Mouse (Mus musculus) liver, embryonic 11.5 days (tissue): ENCODE measurements around the gene Klhdc7b. TPM values are rescaled to one million over a fixed set of nuclear protein-coding genes. Genes with fewer than 3 reads are reported as not detected.
A peak's percentile ranks its signal among the peaks of the same experiment; 100 is the strongest.

Experiments
- ATAC-seq: fragments of 200-750 bp; cut with Nextera tagmentation; replicated peaks from 2 replicates; pipeline ENCODE4 v1.8.0; 2017; ENCODE audit warnings: moderate number of reproducible peaks, mild to moderate bottlenecking, moderate TSS enrichment, moderate library complexity; ENCODE audit not compliant: low FRiP score
- DNase-seq: peaks from one replicate; pipeline ENCODE4 v3.0.0-alpha.2; 2017; ENCODE audit warnings: low spot score
- H3K27ac ChIP-seq: fragments of 300-500 bp; sonication (generic); 2 replicates; pipeline ENCODE4 v1.5.1; 2014; ENCODE audit warnings: mild to moderate bottlenecking, low read depth, low read length, control low read depth
- H3K27me3 ChIP-seq: fragments of 300-500 bp; sonication (generic); replicated peaks from 2 replicates; pipeline ENCODE4 v1.6.1; 2014; ENCODE audit warnings: low read length, mixed read lengths; ENCODE audit not compliant: control insufficient read depth, insufficient read depth
- H3K36me3 ChIP-seq: fragments of 300-500 bp; sonication (generic); 2 replicates; pipeline ENCODE4 v1.6.1; 2014; ENCODE audit warnings: mild to moderate bottlenecking, low read length, moderate library complexity, mixed read lengths; ENCODE audit not compliant: control insufficient read depth, insufficient read depth
- H3K4me1 ChIP-seq: fragments of 300-500 bp; sonication (generic); replicated peaks from 2 replicates; pipeline ENCODE4 v1.6.1; 2014; ENCODE audit warnings: low read length, mixed read lengths; ENCODE audit not compliant: control insufficient read depth, insufficient read depth
- H3K4me2 ChIP-seq: fragments of 300-500 bp; sonication (generic); 2 replicates; pipeline ENCODE4 v1.6.1; 2014; ENCODE audit warnings: mild to moderate bottlenecking, control low read depth, moderate library complexity
- H3K4me3 ChIP-seq: fragments of 300-500 bp; sonication (generic); 2 replicates; pipeline ENCODE4 v1.5.1; 2014; ENCODE audit warnings: low read depth, low read length, control low read depth
- H3K9ac ChIP-seq: fragments of 300-500 bp; sonication (generic); 2 replicates; pipeline ENCODE4 v1.6.1; 2014; ENCODE audit warnings: low read depth, low read length, control low read depth
- H3K9me3 ChIP-seq: fragments of 300-500 bp; sonication (generic); 2 replicates; pipeline ENCODE4 v1.6.1; 2016; ENCODE audit warnings: low read length, inconsistent platforms, mixed read lengths; ENCODE audit not compliant: control insufficient read depth
- WGBS: fragments of 180-500 bp; shearing (Covaris S2); extraction: QIAGEN DNeasy Blood & Tissue Kit; methylation state at CpG from one replicate; pipeline ENCODE4 v1.1.7; 2014; 5-methylcytosine and 5-hydroxymethylcytosine counted together
- polyA plus RNA-seq: library from polyadenylated mRNA; unstranded; fragments of >200 nt; fragmentation: Nextera tagmentation; extraction: Ambion mirVana; gene quantifications from 2 replicates; pipeline ENCODE4 v1.2.1, GENCODE M21; 2014

Klhdc7b gene
- polyA plus RNA-seq, 1 experiment from 2014 or later: not detected

DNA sequence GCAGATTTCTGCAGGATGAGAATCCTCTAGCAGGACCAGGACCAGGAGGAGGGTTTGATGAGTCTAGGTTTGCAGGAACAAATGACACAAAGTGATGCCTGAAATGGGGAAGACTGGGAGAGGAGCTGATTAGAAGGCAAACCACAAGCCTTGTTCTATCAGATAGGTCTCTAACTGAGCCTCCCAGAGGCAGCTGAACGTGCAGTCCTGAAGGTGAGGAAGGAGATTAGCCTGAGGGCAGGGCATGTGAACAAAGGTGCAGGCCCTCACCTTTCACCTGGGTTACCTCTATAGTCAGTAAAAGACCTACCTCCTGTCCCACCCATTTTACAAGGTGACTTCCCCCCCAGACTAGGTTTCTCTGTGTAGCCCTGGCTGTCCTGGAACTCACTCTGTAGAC, 15.0 kb downstream of the Klhdc7b start:
- Histone ChIP-seq H3K4me2 (no peak overlapping the region), H3K9ac (no peak overlapping the region), H3K27ac (no peak overlapping the region), H3K36me3 (no peaks in the 10 kb centered on the region), H3K4me1 (no peaks in the 10 kb centered on the region), H3K9me3 (no peaks in the 10 kb centered on the region), H3K4me3 (no peak overlapping the region), H3K27me3 (no peaks in the 10 kb centered on the region)
- DNase-seq (no peak), ATAC-seq (no peak)
- WGBS: 35% methylated on average over 1 of the region's 1 CpGs

- Histone ChIP-seq H3K9ac (no peak overlapping the region), H3K27ac (no peak overlapping the region), H3K9me3 (no peaks in the 10 kb centered on the region), H3K4me1 (no peaks in the 10 kb centered on the region), H3K4me2 (no peak overlapping the region), H3K4me3 (no peak overlapping the region), H3K27me3 (no peaks in the 10 kb centered on the region), H3K36me3 (no peaks in the 10 kb centered on the region)
- ATAC-seq (no peak), DNase-seq (no peak)
- 86% methylated on average over 1 of the region's 1 CpGs for WGBS
Observed at GRCm38 (mm10) chr15:89402471-89402870, 17.8 kb downstream of the Klhdc7b start.

- Histone ChIP-seq H3K27me3 (no peaks in the 10 kb centered on the region), H3K4me1 (no peaks in the 10 kb centered on the region), H3K4me2 (no peak overlapping the region), H3K27ac (no peak overlapping the region), H3K36me3 (no peaks in the 10 kb centered on the region), H3K9ac (no peak overlapping the region), H3K4me3 (no peak overlapping the region), H3K9me3 (0 out of 2 replicates have a peak, but pooled peaks cover under 1% of the 10 kb centered on the region)
- no peak for ATAC-seq
- 74% methylated on average over 10 of the region's 10 CpGs for WGBS
- no peak for DNase-seq
Observed at GRCm38 (mm10) chr15:89404831-89405623, 20.3 kb downstream of the Klhdc7b start.

DNA sequence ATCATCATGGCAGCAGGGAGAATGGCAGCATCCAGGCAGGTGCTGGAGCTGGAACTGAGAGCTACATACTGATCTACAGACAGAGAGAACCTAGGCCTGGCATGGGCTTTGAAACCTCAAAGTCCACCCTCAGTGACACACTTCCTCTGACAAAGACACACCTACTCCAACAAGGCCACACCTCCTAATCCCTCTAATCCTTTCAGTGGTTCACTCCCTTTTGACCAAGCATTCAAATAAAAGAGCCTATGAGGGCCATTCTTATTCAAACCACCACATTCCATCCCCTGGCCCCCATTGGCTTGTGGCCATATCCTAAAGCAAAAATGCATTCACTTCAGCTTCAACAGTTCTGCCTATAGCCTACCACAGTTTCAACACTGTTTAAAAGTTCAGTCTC, 22.0 kb downstream of the Klhdc7b start:
- ATAC-seq (no peak), DNase-seq (no peak)
- Histone ChIP-seq H3K36me3 (no peaks in the 10 kb centered on the region), H3K27ac (no peak overlapping the region), H3K4me1 (no peaks in the 10 kb centered on the region), H3K9me3 (0 out of 2 replicates have a peak, but pooled peaks cover 3% of the 10 kb centered on the region), H3K4me2 (no peak overlapping the region), H3K27me3 (no peaks in the 10 kb centered on the region), H3K9ac (no peak overlapping the region), H3K4me3 (no peak overlapping the region)

DNA sequence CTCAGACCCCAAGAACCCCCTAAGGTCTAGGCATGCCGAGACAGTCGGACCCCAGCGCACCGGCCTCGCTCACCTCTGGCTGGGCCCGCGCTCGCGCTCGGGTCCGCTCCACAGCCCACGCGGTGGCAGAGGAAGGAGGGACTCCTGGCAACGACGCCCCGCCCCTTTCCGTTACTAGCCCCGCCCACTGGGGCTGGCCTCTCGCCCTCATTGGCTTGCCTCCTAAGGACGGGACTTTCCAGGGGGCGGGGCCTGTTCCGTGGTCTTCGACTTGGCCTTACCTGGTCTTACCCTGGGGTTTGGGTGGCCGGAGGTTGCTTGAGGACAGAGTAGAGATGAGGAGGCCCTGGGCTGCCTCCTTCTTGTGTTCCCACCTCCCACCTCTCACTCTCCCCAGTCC, 25.4 kb downstream of the Klhdc7b start, which contains the start of gene Syce3:
Gene Syce3, minus strand, starts transcription at position 386 of the 400 bp plus-strand sequence.
- WGBS: 73% methylated on average over 23 of the region's 24 CpGs
- Histone ChIP-seq H3K4me3 (no peak within 1 kb of the TSS), H3K36me3 (no peaks in the 10 kb centered on the region), H3K9ac (no peak within 1 kb of the TSS), H3K27me3 (no peaks in the 10 kb centered on the region), H3K4me2 (no peak within 1 kb of the TSS), H3K4me1 (no peaks in the 10 kb centered on the region), H3K9me3 (0 out of 2 replicates have a peak, but pooled peaks cover 3% of the 10 kb centered on the region), H3K27ac (no peak within 1 kb of the TSS)
- DNase-seq (no peak), ATAC-seq (0 out of 2 replicates have a peak, but pooled peaks have one; percentile 26)

DNA sequence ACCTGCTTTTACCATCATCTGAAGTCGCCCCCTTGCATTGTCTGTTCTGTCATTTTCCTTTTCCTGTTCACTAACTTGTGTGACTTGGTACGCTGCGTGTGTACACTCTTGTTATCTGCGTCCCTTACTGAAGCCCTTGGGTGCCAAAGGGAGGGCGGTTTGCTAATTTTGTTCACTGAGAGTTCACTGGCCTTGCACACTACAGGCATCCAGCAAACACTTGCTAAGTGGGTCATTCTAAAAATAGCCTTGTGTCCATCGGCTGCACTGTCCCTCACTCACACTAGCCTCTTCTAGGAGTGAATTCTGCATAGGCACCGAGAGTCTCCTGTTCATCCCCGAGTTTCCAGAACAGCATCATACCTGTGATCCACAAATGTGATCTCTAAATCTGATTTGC, 30.6 kb downstream of the Klhdc7b start:
- Histone ChIP-seq H3K36me3 (peaks cover 7% of the 10 kb centered on the region; the same call in 1 of the 2 replicates), H3K4me2 (no peak overlapping the region), H3K4me3 (no peak overlapping the region), H3K4me1 (no peaks in the 10 kb centered on the region), H3K27ac (no peak overlapping the region), H3K27me3 (no peaks in the 10 kb centered on the region), H3K9me3 (no peaks in the 10 kb centered on the region), H3K9ac (no peak overlapping the region)
- ATAC-seq (no peak), DNase-seq (no peak)
- WGBS: 84% methylated on average over 8 of the region's 8 CpGs

- no peak for ATAC-seq
- 90% methylated on average over 9 of the region's 9 CpGs for WGBS
- peaks cover 8% of the 10 kb centered on the region; the same call in 1 of the 2 replicates for H3K36me3 ChIP-seq
Observed at GRCm38 (mm10) chr15:89421938-89422337, 37.2 kb downstream of the Klhdc7b start.

GRCm38 (mm10) chr15:89424621-89425020, 39.9 kb downstream of the Klhdc7b start:
- H3K9ac ChIP-seq: no peak overlapping the region
- H3K27ac ChIP-seq: no peak overlapping the region
- no peaks in the 10 kb centered on the region for H3K27me3 ChIP-seq
- H3K9me3 ChIP-seq: no peaks in the 10 kb centered on the region
- 87% methylated on average over 8 of the region's 8 CpGs for WGBS
- no peak overlapping the region for H3K4me3 ChIP-seq
- ATAC-seq: no peak
- peaks cover 9% of the 10 kb centered on the region; the same call in 1 of the 2 replicates for H3K36me3 ChIP-seq
- H3K4me2 ChIP-seq: no peak overlapping the region
- H3K4me1 ChIP-seq: peaks cover 8% of the 10 kb centered on the region
- no peak for DNase-seq

More at GRCm38 (mm10) chr15:89421938-89422337, 37.2 kb downstream of the Klhdc7b start:
- no peak for DNase-seq
- Histone ChIP-seq H3K4me2 (no peak overlapping the region), H3K27ac (no peak overlapping the region), H3K9ac (no peak overlapping the region), H3K4me1 (peaks cover 3% of the 10 kb centered on the region), H3K9me3 (no peaks in the 10 kb centered on the region), H3K27me3 (no peaks in the 10 kb centered on the region), H3K4me3 (no peak overlapping the region)

GRCm38 (mm10) chr15:89425711-89426121, 41.0 kb downstream of the Klhdc7b start, which contains the start of gene Cpt1b:
TSS of gene Cpt1b (minus strand) at chr15:89425863.
- ATAC-seq (no peak), DNase-seq (no peak)
- H3K9ac ChIP-seq: no peak within 1 kb of the TSS
- 49% methylated on average over 6 of the region's 6 CpGs for WGBS
- H3K36me3 ChIP-seq: peaks cover 7% of the 10 kb centered on the region; the same call in 1 of the 2 replicates
- no peaks in the 10 kb centered on the region for H3K9me3 ChIP-seq
- H3K4me1 ChIP-seq: peaks cover 8% of the 10 kb centered on the region
- no peak within 1 kb of the TSS for H3K4me3 ChIP-seq
- no peaks in the 10 kb centered on the region for H3K27me3 ChIP-seq
- no peak within 1 kb of the TSS for H3K27ac ChIP-seq
- H3K4me2 ChIP-seq: peak within 1 kb of the TSS; percentile 27
